ENCODE assay signal across 22 mouse cellular contexts in genomic region chr4:153260941-153261557, GRCm38 (mm10).
A peak's percentile ranks its signal among the peaks of the same experiment; 100 is the strongest.
DNase-seq lines count a peak whose midpoint lies in the region; ATAC-seq and TF ChIP-seq lines count a peak whose summit lies in the region.
"Had no signal": no experiment of that assay in that cellular context is flagged by ENCODE, and none has a peak within 500 bp of the region (broad histone marks: within the 10 kb centered on the region; RNA-seq: fewer than 3 reads in every experiment).

No protein-coding gene starts in this region.

- peaks cover 6% of the 10 kb centered on the region; the same call in 1 of the 2 replicates for H3K4me1 ChIP-seq in hindbrain, postnatal 0 days (ENCODE audit: insufficient read depth, low read length)
- no peaks in the 10 kb centered on the region for H3K4me1 ChIP-seq in hindbrain, embryonic 14.5 days (replicated peaks; ENCODE audit: control insufficient read depth, insufficient read depth, low read length)
- H3K4me1 ChIP-seq: forebrain, embryonic 10.5 days; limb, embryonic 15.5 days; midbrain, embryonic 13.5 days; neural tube, embryonic 12.5 days; stomach, embryonic 15.5 days had no signal

- intact Hi-C loops in gastrocnemius, adult 2 months (cut with DNase I) = no loop called here

- H3K4me3 ChIP-seq in hindbrain, postnatal 0 days (ENCODE audit: low read length) = no peak overlapping the region
- H3K4me3 ChIP-seq in hindbrain, embryonic 14.5 days (replicated peaks; ENCODE audit: low read length) = no peak overlapping the region
- no peak overlapping the region for H3K4me3 ChIP-seq in gastrocnemius, adult 2 months
- H3K4me3 ChIP-seq: forebrain, embryonic 10.5 days; limb, embryonic 15.5 days; midbrain, embryonic 13.5 days; neural tube, embryonic 12.5 days; stomach, embryonic 15.5 days had no signal

- no peak overlapping the region for H3K4me2 ChIP-seq in hindbrain, postnatal 0 days (ENCODE audit: low read depth, low read length)
- no peak overlapping the region for H3K4me2 ChIP-seq in hindbrain, embryonic 14.5 days (replicated peaks)
- H3K4me2 ChIP-seq: limb, embryonic 15.5 days; lung, embryonic 14.5 days; midbrain, embryonic 13.5 days; neural tube, embryonic 12.5 days; stomach, embryonic 15.5 days had no signal

- no peak for ATAC-seq in hindbrain, postnatal 0 days
- ATAC-seq in hindbrain, embryonic 14.5 days (ENCODE audit: low FRiP score) = no peak
- ATAC-seq: inflammation-experienced regulatory T-cells, adult 6 months; midbrain, embryonic 13.5 days had no signal

- no peak overlapping the region for H3K9ac ChIP-seq in hindbrain, postnatal 0 days (replicated peaks; ENCODE audit: low read length)
- H3K9ac ChIP-seq in hindbrain, embryonic 14.5 days = no peak overlapping the region
- H3K9ac ChIP-seq: limb, embryonic 15.5 days; liver, embryonic 14.5 days; lung, embryonic 14.5 days; midbrain, embryonic 13.5 days; neural tube, embryonic 12.5 days; stomach, embryonic 15.5 days had no signal

- TF ChIP-seq CTCF in hindbrain, postnatal 0 days (IDR thresholded peaks at IDR 0.05; ENCODE audit: low read depth) = no peak
- TF ChIP-seq CTCF in gastrocnemius, adult 2 months (IDR thresholded peaks at IDR 0.05) = no peak

- WGBS in hindbrain, postnatal 0 days = 53% methylated on average over 14 of the region's 14 CpGs
- 71% methylated on average over 14 of the region's 14 CpGs for WGBS in hindbrain, embryonic 14.5 days

- DNase-seq in cerebellum, postnatal 10 days = peak; percentile 62 to 77
- DNase-seq in cerebellum, adult 18-20 months = no peak
- DNase-seq in hindbrain, postnatal 0 days (ENCODE audit: low spot score) = peak; percentile 38
- DNase-seq in hindbrain, embryonic 14.5 days (ENCODE audit: low spot score) = no peak
- peak; percentile 41 to 51 for DNase-seq in right cerebral cortex, postnatal 10 days (ENCODE audit: low spot score in 2 of 2)
- no peak for DNase-seq in right cerebral cortex, postnatal 36 days (ENCODE audit: low spot score in 2 of 2)
- no peak for DNase-seq in gastrocnemius, adult 2 months
- DNase-seq: adrenal gland, postnatal 14 days; cerebellum, adult 9-11 months; gastrocnemius, postnatal 36 days; kidney, adult 2 months; kidney, postnatal 14 days; layer of hippocampus, postnatal 36 days; lung, embryonic 14.5 days; thymus, postnatal 36 days had no signal

- H3K9me3 ChIP-seq in hindbrain, postnatal 0 days (ENCODE audit: low read length) = no peaks in the 10 kb centered on the region
- no peaks in the 10 kb centered on the region for H3K9me3 ChIP-seq in hindbrain, embryonic 14.5 days (ENCODE audit: control insufficient read depth, low read length)
- H3K9me3 ChIP-seq: limb, embryonic 15.5 days; midbrain, embryonic 13.5 days; neural tube, embryonic 12.5 days; stomach, embryonic 15.5 days had no signal

- H3K27ac ChIP-seq in hindbrain, postnatal 0 days = no peak overlapping the region
- no peak overlapping the region for H3K27ac ChIP-seq in hindbrain, embryonic 14.5 days
- no peak overlapping the region for H3K27ac ChIP-seq in gastrocnemius, adult 2 months
- H3K27ac ChIP-seq: forebrain, embryonic 10.5 days; limb, embryonic 15.5 days; liver, embryonic 14.5 days; midbrain, embryonic 13.5 days; neural tube, embryonic 12.5 days; stomach, embryonic 15.5 days had no signal

- H3K36me3 ChIP-seq in hindbrain, postnatal 0 days (ENCODE audit: insufficient read depth, low read length) = no peaks in the 10 kb centered on the region
- H3K36me3 ChIP-seq in hindbrain, embryonic 14.5 days (replicated peaks; ENCODE audit: control insufficient read depth, insufficient read depth) = no peaks in the 10 kb centered on the region
- H3K36me3 ChIP-seq: forebrain, embryonic 10.5 days; limb, embryonic 15.5 days; midbrain, embryonic 13.5 days; neural tube, embryonic 12.5 days; stomach, embryonic 15.5 days had no signal

- no peaks in the 10 kb centered on the region for H3K27me3 ChIP-seq in hindbrain, postnatal 0 days (ENCODE audit: insufficient read depth, low read length)
- H3K27me3 ChIP-seq in hindbrain, embryonic 14.5 days (ENCODE audit: control insufficient read depth, insufficient read depth, low read length) = no peaks in the 10 kb centered on the region
- H3K27me3 ChIP-seq: limb, embryonic 15.5 days; midbrain, embryonic 13.5 days; stomach, embryonic 15.5 days had no signal

Comparison
In these comparisons a context has a peak if more than half of its experiments do, and no peak if none do; other contexts are left out.
1. DNase-seq: peak in cerebellum, postnatal 10 days (2 of 2), hindbrain, postnatal 0 days (single experiment) and right cerebral cortex, postnatal 10 days (2 of 2); none in cerebellum, adult 18-20 months (0 of 2), hindbrain, embryonic 14.5 days (single experiment), right cerebral cortex, postnatal 36 days (0 of 2) and gastrocnemius, adult 2 months (single experiment).